Mouse (Mus musculus) ES-E14 (cell line): Measurements from ENCODE around the gene Lrrc56. TPM values are rescaled to one million over a fixed set of nuclear protein-coding genes. Genes with fewer than 3 reads are reported as not detected.

Experiments
- DNase-seq: peaks from one replicate; pipeline ENCODE4 v3.0.0-alpha.2; 2013; ENCODE audit warnings: low read depth, low spot score
- H3K27ac ChIP-seq: 2 replicates; pipeline ENCODE4 v1.5.1; 2012; ENCODE audit warnings: low read depth, mild to moderate bottlenecking, low read length, moderate library complexity, mixed read lengths; ENCODE audit not compliant: poor library complexity, insufficient read depth, severe bottlenecking
- H3K36me3 ChIP-seq: 2 replicates; pipeline ENCODE4 v1.6.1; 2012; ENCODE audit warnings: mild to moderate bottlenecking, low read length, moderate library complexity, mixed read lengths; ENCODE audit not compliant: control insufficient read depth, poor library complexity, insufficient read depth, severe bottlenecking
- H3K4me1 ChIP-seq, 2 experiments: fragments of 150-350 bp in 1 of 2; sonication (generic) in 1 of 2; 2 replicates each; pipeline ENCODE4 v1.6.1; 2012; ENCODE audit warnings: low read length in 2 of 2, mild to moderate bottlenecking in 1 of 2, mixed read lengths in 1 of 2; ENCODE audit not compliant: control insufficient read depth in 2 of 2, insufficient read depth in 2 of 2, poor library complexity in 1 of 2
- H3K4me3 ChIP-seq, 2 experiments: fragments of 150-350 bp in 1 of 2; sonication (generic) in 1 of 2; 2 replicates each; pipeline ENCODE4 v1.5.1; 2012; ENCODE audit warnings: low read length in 2 of 2, low read depth in 1 of 2, mild to moderate bottlenecking in 1 of 2, mixed read lengths in 1 of 2; ENCODE audit not compliant: insufficient read depth in 1 of 2, poor library complexity in 1 of 2, severe bottlenecking in 1 of 2
- H3K9ac ChIP-seq: 2 replicates; pipeline ENCODE4 v1.6.1; 2012; ENCODE audit warnings: low read depth, mild to moderate bottlenecking, low read length, mixed read lengths; ENCODE audit not compliant: poor library complexity, insufficient read depth, severe bottlenecking
- H3K9me3 ChIP-seq: fragments of 150-350 bp; sonication (generic); 2 replicates; pipeline ENCODE4 v1.6.1; 2012; ENCODE audit warnings: low read depth, mild to moderate bottlenecking, low read length; ENCODE audit not compliant: control insufficient read depth, insufficient read depth
- CHD2 ChIP-seq: IDR thresholded peaks from 2 replicates; pipeline ENCODE4 v1.6.1; 2014; ENCODE audit warnings: mild to moderate bottlenecking, low read depth, low read length, inconsistent platforms
- HCFC1 ChIP-seq: IDR thresholded peaks from 2 replicates; pipeline ENCODE4 v1.6.1; 2012; ENCODE audit warnings: low read length, inconsistent platforms, borderline replicate concordance; ENCODE audit not compliant: insufficient read depth
- MAFK ChIP-seq: IDR thresholded peaks from 2 replicates; pipeline ENCODE4 v1.6.1; 2014; ENCODE audit warnings: mild to moderate bottlenecking, low read depth, low read length, inconsistent platforms; ENCODE audit not compliant: insufficient read depth
- ZC3H11A ChIP-seq: IDR thresholded peaks from 2 replicates; pipeline ENCODE4 v1.6.1; 2012; ENCODE audit warnings: low read depth, mild to moderate bottlenecking, inconsistent platforms, low read length, borderline replicate concordance
- ZNF384 ChIP-seq: IDR thresholded peaks from 2 replicates; pipeline ENCODE4 v1.6.1; 2012; ENCODE audit warnings: low read depth, low read length, inconsistent platforms
- in situ Hi-C, 2 experiments: fragments of 600-800 bp; cut with MboI; formaldehyde crosslinking; loops; one replicate each; pipeline ENCODE4 v1.15.1; 2025; ENCODE audit warnings: low sequenced_read_pairs in 2 of 2, inconsistent platforms in 1 of 2; ENCODE audit not compliant: unreplicated experiment in 2 of 2
- total RNA-seq: library from RNA; depleted of rRNA; stranded (reverse); fragments of 300-350 nt; gene quantifications from 2 replicates; pipeline ENCODE4 v1.2.3, GENCODE M21; 2012; rRNA removed

The Lrrc56 gene
- 3.3 and 3.9 TPM in 2 replicates for total RNA-seq

DNA sequence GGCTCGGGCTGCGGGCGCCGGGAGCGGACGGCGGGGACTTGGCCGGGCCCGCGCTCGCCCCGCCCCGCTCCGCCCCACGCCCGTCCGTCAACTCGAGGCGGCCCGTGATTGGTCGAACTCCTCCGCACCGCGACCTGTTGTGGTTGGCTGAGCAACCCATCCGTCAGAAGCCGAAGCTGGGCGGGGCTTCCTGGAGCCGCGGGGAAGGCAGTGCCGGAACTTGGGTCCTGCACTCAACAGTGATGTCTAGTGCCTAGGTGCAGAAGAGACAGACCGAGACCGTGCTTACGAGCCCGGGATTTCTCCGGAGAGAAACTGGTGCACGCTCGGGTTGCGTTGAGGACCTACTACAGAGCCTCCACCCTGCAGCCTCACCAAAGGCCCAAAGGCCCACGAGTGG lies at the start of gene Lrrc56, which contains the start of gene Hras:
Lrrc56 (plus strand) TSS at position 210 of the 400 bp plus-strand sequence.
Hras (minus strand) TSS at position 58 of the 400 bp plus-strand sequence.
- in situ Hi-C loops = no loop called here
- Histone ChIP-seq H3K27ac (no peak within 1 kb of the TSS; the same call in 1 of the 2 replicates), H3K4me3 (peak within 1 kb of the TSS; percentile 88 to 100), H3K36me3 (peaks cover 32% of the 10 kb centered on the region), H3K4me1 (peaks cover 0 to 17% of the 10 kb centered on the region in 2 experiments; a peak in 1 of 4 replicates), H3K9me3 (no peaks in the 10 kb centered on the region), H3K9ac (peak within 1 kb of the TSS; percentile 81)
- DNase-seq = peak; percentile 97
- peak; percentile 65; the same call in 1 of the 2 replicates for TF ChIP-seq CHD2
- TF ChIP-seq HCFC1 = no peak

DNA sequence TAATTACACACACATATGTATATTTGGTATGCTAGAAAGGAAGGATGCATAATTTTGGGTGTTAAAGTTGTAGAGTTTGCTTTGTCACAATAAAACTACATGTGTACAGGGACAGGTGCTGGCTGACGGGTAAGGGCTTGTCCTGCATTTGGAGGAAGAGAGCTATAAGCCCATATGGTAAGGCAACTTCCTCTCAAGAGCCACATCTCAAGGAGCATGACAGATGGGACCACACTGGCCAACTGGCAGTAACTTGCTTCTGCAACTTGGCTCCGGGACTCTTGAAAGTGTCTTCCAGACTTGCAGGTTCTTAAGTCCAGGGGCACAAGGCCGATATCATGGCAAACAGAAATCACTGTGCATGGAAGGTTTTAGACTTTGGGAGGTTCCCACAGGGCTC lies 49.3 kb upstream of the Lrrc56 start:
- peaks cover 16 to 18% of the 10 kb centered on the region in 2 experiments; a peak in 3 of 4 replicates for H3K4me1 ChIP-seq
- no peak for TF ChIP-seq HCFC1
- no peak for TF ChIP-seq ZC3H11A
- no peak for TF ChIP-seq MAFK
- no peak for TF ChIP-seq ZNF384
- TF ChIP-seq CHD2 = no peak
- H3K36me3 ChIP-seq = peaks cover 24% of the 10 kb centered on the region
- DNase-seq = no peak
- in situ Hi-C loops = no loop called here
- H3K9ac ChIP-seq = no peak overlapping the region
- H3K9me3 ChIP-seq = no peaks in the 10 kb centered on the region
- no peak overlapping the region for H3K27ac ChIP-seq
- no peak overlapping the region for H3K4me3 ChIP-seq

DNA sequence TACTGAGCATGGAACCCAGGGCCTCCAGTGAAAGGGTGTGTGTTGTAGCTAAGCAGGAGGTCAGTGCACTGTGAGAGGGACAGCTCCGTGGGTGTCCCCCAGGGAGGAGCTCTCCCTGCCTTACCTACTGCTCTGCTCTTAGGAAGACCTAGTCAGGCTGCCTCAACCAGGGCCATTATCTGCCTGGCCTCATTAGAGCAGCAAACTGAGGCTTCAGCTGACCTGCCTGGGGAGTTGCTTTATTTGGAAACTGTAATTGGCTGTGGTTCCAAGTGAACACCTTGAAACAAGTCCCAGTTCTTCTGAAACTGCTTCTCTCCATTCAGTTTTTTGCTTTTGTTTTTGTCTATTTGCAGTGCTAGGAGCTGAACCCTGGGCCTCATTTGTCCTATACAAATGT lies 48.6 kb upstream of the Lrrc56 start:
- no peak overlapping the region for H3K4me3 ChIP-seq
- H3K9ac ChIP-seq = no peak overlapping the region
- no peaks in the 10 kb centered on the region for H3K9me3 ChIP-seq
- H3K27ac ChIP-seq = no peak overlapping the region
- DNase-seq = no peak
- H3K4me1 ChIP-seq = peaks cover 16 to 18% of the 10 kb centered on the region in 2 experiments; a peak in 3 of 4 replicates
- TF ChIP-seq MAFK (no peak), ZC3H11A (no peak), CHD2 (no peak), ZNF384 (no peak), HCFC1 (no peak)
- H3K36me3 ChIP-seq = peaks cover 26% of the 10 kb centered on the region
- in situ Hi-C loops = no loop called here

- in situ Hi-C loops = no loop called here
- no peaks in the 10 kb centered on the region for H3K9me3 ChIP-seq
- no peak overlapping the region for H3K4me3 ChIP-seq
- H3K4me1 ChIP-seq = peaks cover 16 to 17% of the 10 kb centered on the region in 2 experiments; a peak in 3 of 4 replicates
- TF ChIP-seq CHD2 (no peak), ZNF384 (peak; percentile 74)
- no peak overlapping the region for H3K27ac ChIP-seq
- DNase-seq = no peak
- H3K9ac ChIP-seq = no peak overlapping the region
- peaks cover 33% of the 10 kb centered on the region for H3K36me3 ChIP-seq
Measured at GRCm38 (mm10) chr7:141146043-141146595, 47.8 kb upstream of the Lrrc56 start.

- in situ Hi-C loops = no loop called here
- Histone ChIP-seq H3K4me3 (no peak overlapping the region), H3K9me3 (no peaks in the 10 kb centered on the region), H3K4me1 (peaks cover 16 to 19% of the 10 kb centered on the region in 2 experiments; a peak in 3 of 4 replicates), H3K36me3 (peaks cover 42% of the 10 kb centered on the region), H3K27ac (no peak overlapping the region; the same call in 1 of the 2 replicates), H3K9ac (no peak overlapping the region)
- no peak for DNase-seq
- no peak for TF ChIP-seq HCFC1
Measured at GRCm38 (mm10) chr7:141147044-141147443, 46.9 kb upstream of the Lrrc56 start.
